Mouse (Mus musculus): ENCODE measurements at regions not wholly inside any gene's neighbourhood (a gene's known extent, or its start where the extent isn't known, plus 50 kb on each side); places are given as distances from the start of the nearest gene placed in this dataset.

- TF ChIP-seq CTCF (IDR thresholded peaks at IDR 0.05; ENCODE audit: low read depth) = no peak
- no peak for TF ChIP-seq EP300 (IDR thresholded peaks at IDR 0.05; ENCODE audit: low read depth)
Measured at GRCm38 (mm10) chr9:41474945-41475297, 313.4 kb upstream of the Ubash3b start.

Data from liver, embryonic 14.5 days (tissue).